Mouse (Mus musculus): Measurements from ENCODE around the gene Ppp1r9a. TPM values are rescaled to one million over a fixed set of nuclear protein-coding genes. Genes with fewer than 3 reads are reported as not detected.
A peak's percentile ranks its signal among the peaks of the same experiment; 100 is the strongest.

Ppp1r9a gene
- polyA plus RNA-seq, 1 experiment from 2014 or later = 23.0 TPM

- no peaks in the 10 kb centered on the region for H3K27me3 ChIP-seq
- WGBS = 44% methylated on average over 3 of the region's 3 CpGs
Observed at GRCm38 (mm10) chr6:5074736-5075135, 172.0 kb downstream of the Ppp1r9a start.

GRCm38 (mm10) chr6:5075680-5076079, 173.0 kb downstream of the Ppp1r9a start:
- H3K36me3 ChIP-seq = no peaks in the 10 kb centered on the region
- H3K4me1 ChIP-seq = peaks cover 8% of the 10 kb centered on the region
- no peaks in the 10 kb centered on the region for H3K9me3 ChIP-seq
- H3K27ac ChIP-seq = no peak overlapping the region
- WGBS = 80% methylated on average over 7 of the region's 7 CpGs
- no peaks in the 10 kb centered on the region for H3K27me3 ChIP-seq
- no peak overlapping the region for H3K4me2 ChIP-seq (replicated peaks)
- H3K4me3 ChIP-seq = no peak overlapping the region
- no peak for ATAC-seq (ENCODE audit: insufficient number of reproducible peaks, insufficient read depth, low FRiP score, low TSS enrichment)
- H3K9ac ChIP-seq = no peak overlapping the region

More at GRCm38 (mm10) chr6:5074736-5075135, 172.0 kb downstream of the Ppp1r9a start:
- Histone ChIP-seq H3K9ac (no peak overlapping the region), H3K9me3 (no peaks in the 10 kb centered on the region), H3K4me1 (peaks cover 3% of the 10 kb centered on the region; the same call in 1 of the 2 replicates), H3K36me3 (no peaks in the 10 kb centered on the region), H3K4me3 (no peak overlapping the region), H3K4me2 (replicated peaks) (no peak overlapping the region), H3K27ac (no peak overlapping the region)
- ATAC-seq (ENCODE audit: insufficient number of reproducible peaks, insufficient read depth, low FRiP score, low TSS enrichment) = no peak

GRCm38 (mm10) chr6:5078009-5078408, 175.3 kb downstream of the Ppp1r9a start:
- H3K4me3 ChIP-seq = no peak overlapping the region
- H3K27me3 ChIP-seq = no peaks in the 10 kb centered on the region
- no peaks in the 10 kb centered on the region for H3K9me3 ChIP-seq
- no peaks in the 10 kb centered on the region for H3K36me3 ChIP-seq
- WGBS = 42% methylated on average over 2 of the region's 2 CpGs
- no peak for ATAC-seq (ENCODE audit: insufficient number of reproducible peaks, insufficient read depth, low FRiP score, low TSS enrichment)
- H3K4me2 ChIP-seq (replicated peaks) = no peak overlapping the region
- H3K9ac ChIP-seq = no peak overlapping the region
- no peak overlapping the region for H3K27ac ChIP-seq
- H3K4me1 ChIP-seq = peaks cover 26% of the 10 kb centered on the region

GRCm38 (mm10) chr6:5079108-5079507, 176.4 kb downstream of the Ppp1r9a start:
- Histone ChIP-seq H3K9ac (no peak overlapping the region), H3K4me3 (no peak overlapping the region), H3K27ac (no peak overlapping the region), H3K4me1 (peaks cover 30% of the 10 kb centered on the region), H3K27me3 (no peaks in the 10 kb centered on the region), H3K9me3 (no peaks in the 10 kb centered on the region), H3K36me3 (no peaks in the 10 kb centered on the region), H3K4me2 (replicated peaks) (no peak overlapping the region)
- no peak for ATAC-seq (ENCODE audit: insufficient number of reproducible peaks, insufficient read depth, low FRiP score, low TSS enrichment)
- 86% methylated on average over 1 of the region's 1 CpGs for WGBS

GRCm38 (mm10) chr6:5080094-5080493, 177.4 kb downstream of the Ppp1r9a start:
- 78% methylated on average over 5 of the region's 5 CpGs for WGBS
- peaks cover 30% of the 10 kb centered on the region for H3K4me1 ChIP-seq
- no peak overlapping the region for H3K9ac ChIP-seq
- no peaks in the 10 kb centered on the region for H3K36me3 ChIP-seq
- no peak overlapping the region for H3K4me2 ChIP-seq (replicated peaks)
- peak overlapping the region; percentile 85 for H3K27ac ChIP-seq
- no peak for ATAC-seq (ENCODE audit: insufficient number of reproducible peaks, insufficient read depth, low FRiP score, low TSS enrichment)
- no peak overlapping the region for H3K4me3 ChIP-seq
- H3K27me3 ChIP-seq = no peaks in the 10 kb centered on the region
- H3K9me3 ChIP-seq = no peaks in the 10 kb centered on the region

- H3K27me3 ChIP-seq = no peaks in the 10 kb centered on the region
- H3K27ac ChIP-seq = peak overlapping the region; percentile 85
- H3K36me3 ChIP-seq = no peaks in the 10 kb centered on the region
- peaks cover 30% of the 10 kb centered on the region for H3K4me1 ChIP-seq
- no peaks in the 10 kb centered on the region for H3K9me3 ChIP-seq
- 69% methylated on average over 5 of the region's 5 CpGs for WGBS
- no peak for ATAC-seq (ENCODE audit: insufficient number of reproducible peaks, insufficient read depth, low FRiP score, low TSS enrichment)
- H3K4me3 ChIP-seq = no peak overlapping the region
- H3K4me2 ChIP-seq (replicated peaks) = no peak overlapping the region
- H3K9ac ChIP-seq = no peak overlapping the region
Observed at GRCm38 (mm10) chr6:5080496-5080895, 177.8 kb downstream of the Ppp1r9a start.

GRCm38 (mm10) chr6:5081099-5081498, 178.4 kb downstream of the Ppp1r9a start:
- H3K9me3 ChIP-seq = no peaks in the 10 kb centered on the region
- no peaks in the 10 kb centered on the region for H3K27me3 ChIP-seq
- H3K4me3 ChIP-seq = no peak overlapping the region
- H3K36me3 ChIP-seq = no peaks in the 10 kb centered on the region
- no peak overlapping the region for H3K9ac ChIP-seq
- 0 out of 2 replicates have a peak overlapping the region, but pooled peaks have one; percentile 7 for H3K4me2 ChIP-seq (replicated peaks)
- peak overlapping the region; percentile 85; the same call in 1 of the 2 replicates for H3K27ac ChIP-seq
- peaks cover 30% of the 10 kb centered on the region for H3K4me1 ChIP-seq
- ATAC-seq (ENCODE audit: insufficient number of reproducible peaks, insufficient read depth, low FRiP score, low TSS enrichment) = peak; percentile 72; the same call in 1 of the 2 replicates
- WGBS = 14% methylated on average over 8 of the region's 8 CpGs

- H3K9ac ChIP-seq = no peak overlapping the region
- ATAC-seq (ENCODE audit: insufficient number of reproducible peaks, insufficient read depth, low FRiP score, low TSS enrichment) = no peak
- H3K4me1 ChIP-seq = peaks cover 30% of the 10 kb centered on the region
- H3K4me2 ChIP-seq (replicated peaks) = no peak overlapping the region
- no peaks in the 10 kb centered on the region for H3K27me3 ChIP-seq
- no peak overlapping the region for H3K4me3 ChIP-seq
- no peaks in the 10 kb centered on the region for H3K9me3 ChIP-seq
- H3K27ac ChIP-seq = 0 out of 2 replicates have a peak overlapping the region, but pooled peaks have one; percentile 85
- no peaks in the 10 kb centered on the region for H3K36me3 ChIP-seq
Observed at GRCm38 (mm10) chr6:5082144-5082543, 179.4 kb downstream of the Ppp1r9a start.

GRCm38 (mm10) chr6:5082740-5083139, 180.0 kb downstream of the Ppp1r9a start:
- H3K36me3 ChIP-seq = no peaks in the 10 kb centered on the region
- 52% methylated on average over 2 of the region's 2 CpGs for WGBS
- H3K27ac ChIP-seq = peak overlapping the region; percentile 23; the same call in 1 of the 2 replicates

GRCm38 (mm10) chr6:5083957-5084356, 181.2 kb downstream of the Ppp1r9a start:
- H3K27ac ChIP-seq = no peak overlapping the region
- no peaks in the 10 kb centered on the region for H3K27me3 ChIP-seq
- ATAC-seq (ENCODE audit: insufficient number of reproducible peaks, insufficient read depth, low FRiP score, low TSS enrichment) = no peak
- H3K4me2 ChIP-seq (replicated peaks) = no peak overlapping the region
- no peaks in the 10 kb centered on the region for H3K36me3 ChIP-seq
- peaks cover 27% of the 10 kb centered on the region for H3K4me1 ChIP-seq
- H3K4me3 ChIP-seq = no peak overlapping the region
- H3K9me3 ChIP-seq = no peaks in the 10 kb centered on the region
- H3K9ac ChIP-seq = no peak overlapping the region
- 52% methylated on average over 4 of the region's 4 CpGs for WGBS

More at GRCm38 (mm10) chr6:5082740-5083139, 180.0 kb downstream of the Ppp1r9a start:
- H3K9ac ChIP-seq = no peak overlapping the region
- no peak overlapping the region for H3K4me2 ChIP-seq (replicated peaks)
- no peaks in the 10 kb centered on the region for H3K9me3 ChIP-seq
- H3K4me3 ChIP-seq = no peak overlapping the region
- no peaks in the 10 kb centered on the region for H3K27me3 ChIP-seq
- H3K4me1 ChIP-seq = peaks cover 27% of the 10 kb centered on the region
- no peak for ATAC-seq (ENCODE audit: insufficient number of reproducible peaks, insufficient read depth, low FRiP score, low TSS enrichment)

GRCm38 (mm10) chr6:5091873-5092272, 189.2 kb downstream of the Ppp1r9a start:
- no peak overlapping the region for H3K27ac ChIP-seq
- WGBS = 66% methylated on average over 7 of the region's 7 CpGs

GRCm38 (mm10) chr6:5092795-5093194, 190.1 kb downstream of the Ppp1r9a start:
- no peak overlapping the region for H3K4me3 ChIP-seq
- WGBS = 84% methylated on average over 4 of the region's 4 CpGs
- no peak overlapping the region for H3K4me2 ChIP-seq (replicated peaks)
- H3K9me3 ChIP-seq = no peaks in the 10 kb centered on the region
- no peak for ATAC-seq (ENCODE audit: insufficient number of reproducible peaks, insufficient read depth, low FRiP score, low TSS enrichment)
- H3K27me3 ChIP-seq = no peaks in the 10 kb centered on the region
- no peaks in the 10 kb centered on the region for H3K4me1 ChIP-seq
- no peak overlapping the region for H3K27ac ChIP-seq
- H3K9ac ChIP-seq = no peak overlapping the region
- H3K36me3 ChIP-seq = no peaks in the 10 kb centered on the region

More at GRCm38 (mm10) chr6:5091873-5092272, 189.2 kb downstream of the Ppp1r9a start:
- no peak overlapping the region for H3K4me3 ChIP-seq
- no peaks in the 10 kb centered on the region for H3K36me3 ChIP-seq
- no peaks in the 10 kb centered on the region for H3K4me1 ChIP-seq
- no peak overlapping the region for H3K4me2 ChIP-seq (replicated peaks)
- no peak overlapping the region for H3K9ac ChIP-seq
- no peaks in the 10 kb centered on the region for H3K27me3 ChIP-seq
- ATAC-seq (ENCODE audit: insufficient number of reproducible peaks, insufficient read depth, low FRiP score, low TSS enrichment) = no peak
- H3K9me3 ChIP-seq = no peaks in the 10 kb centered on the region
